Mouse (Mus musculus) midbrain, embryonic 13.5 days (tissue): Measurements from ENCODE around the gene Gm20518. TPM values are rescaled to one million over a fixed set of nuclear protein-coding genes. Genes with fewer than 3 reads are reported as not detected.

ENCODE experiments used
- ATAC-seq: fragments of 200-750 bp; cut with Nextera tagmentation; 2 replicates; pipeline ENCODE4 v1.8.0; 2017; ENCODE audit warnings: mild to moderate bottlenecking, moderate TSS enrichment, moderate library complexity
- H3K27ac ChIP-seq: fragments of 300-500 bp; sonication (generic); 2 replicates; pipeline ENCODE4 v1.5.1; 2015; ENCODE audit warnings: inconsistent platforms, mild to moderate bottlenecking, moderate library complexity
- H3K27me3 ChIP-seq: fragments of 300-500 bp; sonication (generic); 2 replicates; pipeline ENCODE4 v1.6.1; 2015; ENCODE audit warnings: mild to moderate bottlenecking, inconsistent platforms
- H3K36me3 ChIP-seq: fragments of 300-500 bp; sonication (generic); 2 replicates; pipeline ENCODE4 v1.6.1; 2015; ENCODE audit warnings: mild to moderate bottlenecking, inconsistent platforms
- H3K4me1 ChIP-seq: fragments of 300-500 bp; sonication (generic); replicated peaks from 2 replicates; pipeline ENCODE4 v1.6.1; 2015; ENCODE audit warnings: inconsistent platforms
- H3K4me2 ChIP-seq: fragments of 300-500 bp; sonication (generic); replicated peaks from 2 replicates; pipeline ENCODE4 v1.6.1; 2015; ENCODE audit warnings: moderate library complexity, mild to moderate bottlenecking, inconsistent platforms
- H3K4me3 ChIP-seq: fragments of 300-500 bp; sonication (generic); replicated peaks from 2 replicates; pipeline ENCODE4 v1.5.1; 2015; ENCODE audit warnings: mild to moderate bottlenecking, inconsistent platforms
- H3K9ac ChIP-seq: fragments of 300-500 bp; sonication (generic); replicated peaks from 2 replicates; pipeline ENCODE4 v1.6.1; 2015; ENCODE audit warnings: mild to moderate bottlenecking, inconsistent platforms
- H3K9me3 ChIP-seq: fragments of 300-500 bp; sonication (generic); 2 replicates; pipeline ENCODE4 v1.6.1; 2016; ENCODE audit warnings: mild to moderate bottlenecking, inconsistent platforms
- WGBS: fragments of 180-500 bp; shearing (Covaris S2); methylation state at CpG from one replicate; pipeline ENCODE4 v1.1.7; 2015; 5-methylcytosine and 5-hydroxymethylcytosine counted together
- polyA plus RNA-seq: library from polyadenylated mRNA; unstranded; fragments of >200 nt; fragmentation: Nextera tagmentation; extraction: Ambion mirVana; gene quantifications from 2 replicates; pipeline ENCODE4 v1.2.1, GENCODE M21; 2015

Gm20518 gene
- polyA plus RNA-seq, 1 experiment from 2014 or later: 0.71 TPM

DNA sequence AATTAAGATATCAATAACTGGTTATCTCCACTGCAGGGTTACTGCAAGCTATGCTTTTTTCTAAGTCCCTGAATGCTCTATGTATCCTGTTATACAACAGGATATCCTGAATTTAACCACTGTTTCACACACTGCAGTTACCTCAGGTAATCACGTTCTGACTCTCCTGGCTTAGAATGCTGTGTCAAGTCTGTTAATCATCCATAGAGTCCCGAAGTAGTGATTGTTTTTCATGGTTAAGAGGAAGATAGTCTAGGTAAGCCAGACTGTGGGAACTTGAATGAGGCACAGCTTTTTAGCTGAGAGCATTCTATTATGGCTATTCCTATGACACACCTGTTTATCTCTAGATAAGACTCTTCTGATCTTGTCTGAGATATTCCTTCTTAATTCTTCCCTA lies 26.2 kb downstream of the Gm20518 start:
- peaks cover 15% of the 10 kb centered on the region for H3K4me1 ChIP-seq
- H3K27me3 ChIP-seq: no peaks in the 10 kb centered on the region
- H3K9me3 ChIP-seq: no peaks in the 10 kb centered on the region
- H3K9ac ChIP-seq: no peak overlapping the region
- H3K36me3 ChIP-seq: peaks cover 31% of the 10 kb centered on the region
- no peak overlapping the region for H3K27ac ChIP-seq
- H3K4me3 ChIP-seq: no peak overlapping the region
- 93% methylated on average over 2 of the region's 2 CpGs for WGBS
- H3K4me2 ChIP-seq: no peak overlapping the region
- no peak for ATAC-seq

DNA sequence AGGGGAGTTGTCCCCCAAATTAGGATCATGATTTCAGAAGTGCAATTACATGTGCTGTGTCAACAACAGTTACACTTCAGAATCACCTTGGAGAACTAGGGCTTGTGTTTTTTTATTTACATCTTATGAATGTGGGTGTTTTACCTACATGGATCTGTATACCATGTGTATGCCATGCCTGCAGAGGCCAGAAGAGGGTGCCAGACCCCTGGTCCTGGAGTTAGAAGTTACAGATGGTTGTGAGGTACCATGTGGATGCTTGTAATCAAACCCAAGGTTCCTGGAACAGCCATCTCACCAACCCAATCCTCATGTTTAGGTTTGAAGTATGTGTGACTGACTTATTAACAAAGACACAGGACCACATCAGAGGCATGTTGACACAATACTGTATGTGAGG lies 32.9 kb downstream of the Gm20518 start:
- Histone ChIP-seq H3K4me3 (no peak overlapping the region), H3K4me1 (peaks cover 15% of the 10 kb centered on the region), H3K27me3 (no peaks in the 10 kb centered on the region), H3K9ac (no peak overlapping the region), H3K36me3 (peaks cover 60% of the 10 kb centered on the region), H3K9me3 (no peaks in the 10 kb centered on the region), H3K4me2 (no peak overlapping the region), H3K27ac (no peak overlapping the region)
- peak; percentile 55; the same call in 1 of the 2 replicates for ATAC-seq

DNA sequence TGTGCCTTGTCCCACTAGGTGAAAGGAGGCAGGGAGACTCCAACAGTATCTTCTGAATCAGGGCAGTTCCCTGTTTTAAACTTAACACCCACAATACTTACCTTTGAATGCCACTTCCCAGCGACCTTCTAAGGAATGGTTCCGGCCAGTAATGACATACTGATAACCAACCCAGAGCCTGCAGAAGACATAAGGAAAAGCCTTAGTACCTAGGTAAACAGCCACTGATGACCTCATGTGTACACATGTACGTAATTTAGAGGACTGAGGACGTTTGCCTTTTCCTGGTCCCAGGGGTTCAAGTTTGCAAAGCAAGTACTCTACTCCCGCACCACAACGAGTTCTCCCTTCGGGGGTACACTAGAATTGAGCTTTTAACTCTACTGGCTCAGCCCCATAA lies 34.3 kb downstream of the Gm20518 start:
- peaks cover 71% of the 10 kb centered on the region for H3K36me3 ChIP-seq
- H3K4me1 ChIP-seq: peaks cover 8% of the 10 kb centered on the region
- H3K27ac ChIP-seq: no peak overlapping the region
- no peak overlapping the region for H3K4me2 ChIP-seq
- ATAC-seq: no peak
- no peaks in the 10 kb centered on the region for H3K27me3 ChIP-seq
- no peak overlapping the region for H3K4me3 ChIP-seq
- H3K9me3 ChIP-seq: no peaks in the 10 kb centered on the region
- no peak overlapping the region for H3K9ac ChIP-seq
- WGBS: 92% methylated on average over 7 of the region's 7 CpGs

DNA sequence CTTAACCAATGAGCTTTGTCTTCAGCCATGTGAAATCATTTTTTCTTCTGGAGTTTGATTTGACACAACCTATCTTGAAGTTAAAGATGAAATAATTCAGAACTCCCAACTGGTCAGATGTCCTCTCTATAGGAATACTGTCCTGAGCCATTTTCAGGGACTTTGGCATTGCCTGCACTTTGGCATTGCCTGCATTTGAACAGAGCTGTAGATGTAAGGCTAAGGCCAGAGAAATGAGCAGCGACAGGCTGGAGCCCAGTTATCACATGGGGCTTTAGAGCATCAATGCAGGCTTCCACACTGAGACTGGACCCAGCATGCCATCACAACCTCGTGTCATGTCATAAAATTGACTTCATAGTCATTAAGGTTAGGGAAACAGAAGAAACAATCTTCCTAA lies 38.2 kb downstream of the Gm20518 start:
- H3K36me3 ChIP-seq: peaks cover 88% of the 10 kb centered on the region
- no peak overlapping the region for H3K4me2 ChIP-seq
- WGBS: 90% methylated on average over 2 of the region's 2 CpGs
- no peak overlapping the region for H3K4me3 ChIP-seq
- H3K4me1 ChIP-seq: no peaks in the 10 kb centered on the region
- H3K27me3 ChIP-seq: no peaks in the 10 kb centered on the region
- H3K9ac ChIP-seq: no peak overlapping the region
- H3K27ac ChIP-seq: no peak overlapping the region
- no peaks in the 10 kb centered on the region for H3K9me3 ChIP-seq
- ATAC-seq: no peak

DNA sequence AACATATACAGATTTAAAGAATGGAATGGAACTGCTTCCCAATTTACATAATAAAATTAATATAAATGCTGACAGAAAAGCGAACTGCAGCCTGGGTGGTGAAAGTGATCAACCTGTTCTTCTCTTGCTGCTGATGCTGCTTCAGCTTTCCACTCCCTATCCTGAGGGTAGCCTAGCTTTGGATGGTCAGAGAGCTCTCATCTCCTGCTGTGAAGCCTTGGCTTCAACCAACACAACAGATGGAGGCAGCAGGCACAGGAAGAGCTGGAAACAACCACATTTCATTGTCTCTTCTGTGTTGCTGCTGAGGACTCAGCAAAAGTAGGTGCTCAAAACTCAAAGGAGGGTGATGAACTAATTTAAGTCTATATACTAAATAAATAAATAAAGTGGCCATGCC lies 39.6 kb downstream of the Gm20518 start:
- H3K36me3 ChIP-seq: peaks cover 85% of the 10 kb centered on the region

DNA sequence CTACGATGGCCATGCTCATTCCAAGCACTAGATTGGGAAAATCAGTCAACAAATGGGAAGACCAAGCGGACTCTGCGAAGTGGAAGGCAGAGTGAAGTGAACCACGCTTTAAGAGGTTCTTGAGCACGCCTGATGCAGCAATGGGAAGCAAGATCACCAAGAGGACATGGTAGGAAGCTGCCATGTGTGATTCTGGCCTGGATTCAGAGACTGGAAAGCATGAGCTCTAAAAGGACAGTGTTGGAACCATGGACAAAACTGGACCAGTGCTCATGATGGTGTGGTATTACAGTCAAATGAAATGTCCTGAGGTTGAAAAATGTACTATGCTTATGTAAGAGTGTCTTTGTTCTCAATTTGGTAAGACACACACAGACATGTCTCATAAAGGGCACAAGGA lies 40.1 kb downstream of the Gm20518 start:
- H3K9ac ChIP-seq: no peak overlapping the region
- no peak overlapping the region for H3K4me3 ChIP-seq
- H3K36me3 ChIP-seq: peaks cover 85% of the 10 kb centered on the region
- H3K4me1 ChIP-seq: no peaks in the 10 kb centered on the region
- ATAC-seq: no peak
- no peak overlapping the region for H3K27ac ChIP-seq
- 96% methylated on average over 5 of the region's 5 CpGs for WGBS
- no peaks in the 10 kb centered on the region for H3K9me3 ChIP-seq
- no peaks in the 10 kb centered on the region for H3K27me3 ChIP-seq
- H3K4me2 ChIP-seq: no peak overlapping the region

More for the DNA sequence above, 39.6 kb downstream of the Gm20518 start:
- no peaks in the 10 kb centered on the region for H3K27me3 ChIP-seq
- ATAC-seq: no peak
- WGBS: 92% methylated on average over 1 of the region's 1 CpGs
- no peaks in the 10 kb centered on the region for H3K9me3 ChIP-seq
- H3K4me1 ChIP-seq: no peaks in the 10 kb centered on the region
- H3K27ac ChIP-seq: no peak overlapping the region
- no peak overlapping the region for H3K9ac ChIP-seq
- no peak overlapping the region for H3K4me3 ChIP-seq
- no peak overlapping the region for H3K4me2 ChIP-seq

DNA sequence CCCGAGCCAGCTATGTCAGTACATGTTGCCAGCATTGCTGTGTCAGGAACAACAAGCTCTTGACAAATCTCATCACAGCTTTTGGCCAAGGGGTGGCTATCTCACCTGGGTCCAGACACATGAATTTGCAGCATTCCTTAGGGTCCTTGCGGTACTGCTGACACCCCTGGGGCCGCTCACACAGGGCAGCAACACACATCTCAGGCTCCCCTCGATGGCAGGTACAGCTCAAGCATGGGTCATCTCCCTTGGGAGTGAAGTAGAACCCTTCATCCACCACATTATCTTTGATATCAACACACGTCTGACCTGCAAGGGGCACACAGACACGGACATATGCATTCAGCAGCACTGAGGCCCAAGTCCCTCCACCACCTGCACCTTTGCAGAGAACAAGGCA lies 42.0 kb downstream of the Gm20518 start:
- H3K27ac ChIP-seq: no peak overlapping the region
- H3K27me3 ChIP-seq: no peaks in the 10 kb centered on the region
- H3K9ac ChIP-seq: no peak overlapping the region
- H3K9me3 ChIP-seq: no peaks in the 10 kb centered on the region
- 0 out of 2 replicates have a peak, but pooled peaks have one; percentile 40 for ATAC-seq
- peaks cover 87% of the 10 kb centered on the region for H3K36me3 ChIP-seq
- H3K4me2 ChIP-seq: no peak overlapping the region
- H3K4me3 ChIP-seq: no peak overlapping the region
- no peaks in the 10 kb centered on the region for H3K4me1 ChIP-seq
- WGBS: 86% methylated on average over 6 of the region's 6 CpGs

DNA sequence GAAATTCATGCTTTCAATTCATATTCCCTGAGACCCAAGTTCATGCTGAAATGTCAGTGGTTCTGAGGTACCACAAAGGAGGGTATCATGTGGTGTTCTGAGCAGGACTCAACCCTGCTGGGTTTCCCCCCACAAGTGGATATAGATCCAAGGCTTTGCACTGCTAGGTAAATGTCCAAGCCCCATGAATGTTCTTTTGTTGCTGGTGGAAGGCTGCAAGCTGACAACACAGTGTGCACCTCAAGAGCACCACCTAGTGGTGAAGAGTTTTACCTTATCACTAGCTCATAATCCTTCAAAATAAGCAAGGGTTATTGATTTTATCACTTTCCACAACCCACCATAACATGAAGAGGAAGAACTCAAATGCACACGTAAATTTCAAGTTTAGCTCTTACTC lies 42.5 kb downstream of the Gm20518 start:
- no peak overlapping the region for H3K4me3 ChIP-seq
- no peak overlapping the region for H3K4me2 ChIP-seq
- H3K4me1 ChIP-seq: no peaks in the 10 kb centered on the region
- WGBS: 36% methylated on average over 1 of the region's 1 CpGs
- ATAC-seq: peak; percentile 74; the same call in 1 of the 2 replicates
- no peaks in the 10 kb centered on the region for H3K9me3 ChIP-seq
- H3K27me3 ChIP-seq: no peaks in the 10 kb centered on the region
- peak overlapping the region; percentile 62 for H3K27ac ChIP-seq
- H3K36me3 ChIP-seq: peaks cover 87% of the 10 kb centered on the region
- H3K9ac ChIP-seq: 0 out of 2 replicates have a peak overlapping the region, but pooled peaks have one; percentile 41

DNA sequence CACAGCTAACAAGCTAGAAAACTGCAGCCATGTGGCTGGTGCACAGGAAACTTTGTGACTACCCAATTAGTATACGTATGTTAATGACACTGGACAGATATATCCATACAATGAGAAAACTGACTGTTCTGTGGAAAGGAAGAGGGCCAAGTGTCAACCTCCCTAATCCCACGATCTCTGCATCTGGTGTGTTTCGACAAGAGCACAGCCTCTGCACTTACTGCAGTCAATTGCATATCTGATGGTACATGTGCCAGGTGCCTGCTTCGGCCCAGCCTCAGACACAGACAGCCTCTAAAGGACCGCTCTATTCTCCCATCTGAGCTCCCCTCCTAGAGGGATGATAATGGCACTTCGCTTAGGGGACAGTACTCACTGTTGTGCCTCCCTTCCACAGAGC lies 43.0 kb downstream of the Gm20518 start:
- peaks cover 89% of the 10 kb centered on the region for H3K36me3 ChIP-seq
- ATAC-seq: peak; percentile 34; the same call in 1 of the 2 replicates
- H3K9ac ChIP-seq: 0 out of 2 replicates have a peak overlapping the region, but pooled peaks have one; percentile 41
- 93% methylated on average over 6 of the region's 6 CpGs for WGBS
- no peaks in the 10 kb centered on the region for H3K4me1 ChIP-seq
- H3K27ac ChIP-seq: peak overlapping the region; percentile 62
- no peak overlapping the region for H3K4me2 ChIP-seq
- H3K9me3 ChIP-seq: no peaks in the 10 kb centered on the region
- no peaks in the 10 kb centered on the region for H3K27me3 ChIP-seq
- H3K4me3 ChIP-seq: no peak overlapping the region

DNA sequence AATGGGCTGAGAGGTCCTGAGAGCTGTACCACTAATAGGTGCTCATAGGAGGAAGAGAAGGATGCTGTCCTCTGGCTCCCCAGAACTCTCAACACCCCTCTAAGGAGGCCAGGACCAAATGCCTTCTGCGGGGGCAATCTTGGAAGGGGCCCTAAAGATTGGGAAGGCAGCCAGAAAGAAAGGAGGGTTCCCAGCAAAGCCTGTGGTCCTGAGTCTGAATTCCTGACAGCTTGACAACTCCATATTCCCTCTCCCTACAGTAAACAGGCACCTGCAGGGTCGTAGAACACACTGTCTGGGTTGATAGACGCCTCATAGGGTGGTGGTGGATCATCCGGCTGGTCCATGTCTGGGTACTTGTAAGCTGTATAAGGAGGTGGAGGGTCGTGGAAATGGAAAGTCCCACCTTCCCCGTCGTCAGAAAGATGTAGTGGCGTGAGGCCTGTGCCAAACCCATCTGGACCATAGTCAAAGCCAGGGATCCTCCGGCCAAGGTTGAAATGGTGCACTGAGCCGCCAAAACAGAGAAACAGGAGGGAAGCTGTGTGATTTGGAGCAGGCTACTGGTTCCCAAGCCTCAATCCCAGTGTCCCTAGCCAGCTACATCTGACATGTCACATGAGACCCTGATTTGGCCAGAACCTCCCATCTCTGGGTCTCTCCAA lies 47.6 kb downstream of the Gm20518 start:
- no peak for ATAC-seq
- 92% methylated on average over 10 of the region's 10 CpGs for WGBS
- Histone ChIP-seq H3K27ac (no peak overlapping the region), H3K4me2 (no peak overlapping the region), H3K9me3 (no peaks in the 10 kb centered on the region), H3K27me3 (no peaks in the 10 kb centered on the region), H3K4me1 (no peaks in the 10 kb centered on the region), H3K36me3 (peaks cover 91% of the 10 kb centered on the region), H3K4me3 (no peak overlapping the region), H3K9ac (no peak overlapping the region)

GRCm38 (mm10) chr16:17842437-17842836 lies 49.0 kb downstream of the Gm20518 start:
- H3K9ac ChIP-seq: no peak overlapping the region
- H3K27ac ChIP-seq: no peak overlapping the region
- H3K36me3 ChIP-seq: peaks cover 90% of the 10 kb centered on the region
- no peak overlapping the region for H3K4me2 ChIP-seq
- 96% methylated on average over 7 of the region's 7 CpGs for WGBS
- H3K4me1 ChIP-seq: no peaks in the 10 kb centered on the region
- H3K27me3 ChIP-seq: peaks cover 8% of the 10 kb centered on the region
- H3K4me3 ChIP-seq: no peak overlapping the region
- no peak for ATAC-seq
- no peaks in the 10 kb centered on the region for H3K9me3 ChIP-seq

GRCm38 (mm10) chr16:17839976-17840375 lies 51.5 kb downstream of the Gm20518 start:
- no peak for ATAC-seq
- peaks cover 66% of the 10 kb centered on the region for H3K36me3 ChIP-seq
- 88% methylated on average over 4 of the region's 4 CpGs for WGBS
- no peak overlapping the region for H3K4me2 ChIP-seq
- H3K27me3 ChIP-seq: peaks cover 32% of the 10 kb centered on the region
- H3K27ac ChIP-seq: no peak overlapping the region
- no peaks in the 10 kb centered on the region for H3K9me3 ChIP-seq
- H3K4me1 ChIP-seq: peaks cover 1% of the 10 kb centered on the region
- H3K4me3 ChIP-seq: no peak overlapping the region
- no peak overlapping the region for H3K9ac ChIP-seq

GRCm38 (mm10) chr16:17838051-17838450 lies 53.4 kb downstream of the Gm20518 start, which contains the start of gene Car15:
Car15 (minus strand) TSS chr16:17838364.
- no peaks in the 10 kb centered on the region for H3K9me3 ChIP-seq
- peaks cover 52% of the 10 kb centered on the region for H3K27me3 ChIP-seq
- peaks cover 47% of the 10 kb centered on the region for H3K36me3 ChIP-seq
- H3K4me1 ChIP-seq: peaks cover 16% of the 10 kb centered on the region
- WGBS: 86% methylated on average over 6 of the region's 6 CpGs
- H3K9ac ChIP-seq: no peak within 1 kb of the TSS
- no peak within 1 kb of the TSS for H3K4me3 ChIP-seq
- ATAC-seq: no peak
- H3K4me2 ChIP-seq: no peak within 1 kb of the TSS
- no peak within 1 kb of the TSS for H3K27ac ChIP-seq
